Mouse (Mus musculus): ENCODE measurements around the gene B430218F22Rik.

Gene B430218F22Rik

DNA sequence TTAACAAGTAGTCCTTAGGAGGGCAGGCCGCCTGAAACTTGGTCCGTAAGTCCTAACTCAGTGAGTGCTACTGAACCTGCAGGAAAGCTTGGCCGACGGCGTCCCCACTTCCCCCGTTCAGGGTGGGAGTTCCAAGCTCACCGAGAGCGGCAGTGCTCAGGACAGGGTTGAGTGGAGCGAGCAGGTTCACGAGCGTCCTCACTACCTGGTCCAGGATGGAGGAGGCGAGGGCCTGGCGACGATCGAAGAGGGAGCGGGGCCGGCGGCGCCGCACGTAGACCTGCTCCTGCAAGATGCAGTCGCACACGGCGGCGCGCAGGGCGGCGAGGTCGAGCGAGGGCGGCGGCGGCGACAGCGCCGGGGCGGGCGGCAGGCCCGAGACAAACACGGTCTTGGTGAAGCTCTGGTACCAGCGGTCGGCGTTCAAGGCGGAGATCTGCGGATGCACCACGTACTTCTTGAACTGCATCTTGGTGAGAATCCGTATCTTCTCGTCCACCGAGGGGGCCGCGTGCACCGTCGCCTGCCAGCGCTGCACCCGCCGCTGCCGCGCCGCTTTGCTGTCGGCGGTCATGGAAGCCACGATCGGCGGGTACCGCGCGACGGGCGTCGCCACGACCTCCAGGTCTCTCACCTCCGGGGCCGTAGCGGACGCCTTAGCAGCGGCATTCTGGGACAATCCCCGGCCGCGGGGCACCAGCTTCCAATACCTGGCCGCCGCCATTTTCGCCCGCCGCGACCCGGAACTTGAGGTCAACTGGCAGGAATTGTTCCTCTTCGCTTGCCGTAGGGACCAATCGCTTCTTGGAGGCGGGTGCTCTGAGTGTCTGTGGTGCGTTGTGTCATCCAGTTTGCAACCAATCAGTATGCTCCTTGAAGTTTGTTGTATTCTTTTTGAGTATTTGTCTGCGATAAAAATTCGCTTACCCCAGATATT lies at the start of gene B430218F22Rik, which contains the start of gene Mrps30:
TSS of gene B430218F22Rik (plus strand) at position 120 of the 937 bp plus-strand sequence.
TSS of gene Mrps30 (minus strand) at position 742 of the 937 bp plus-strand sequence.
- under 1% methylated on average over 93 of the region's 93 CpGs for WGBS

- 15% methylated on average over 10 of the region's 10 CpGs for WGBS
Measured at GRCm38 (mm10) chr13:118350257-118350656, 36.2 kb upstream of the B430218F22Rik start.

- whole genome bisulfite sequencing: 88% methylated on average over 10 of the region's 10 CpGs
Measured at GRCm38 (mm10) chr13:118350870-118351269, 35.6 kb upstream of the B430218F22Rik start.

DNA sequence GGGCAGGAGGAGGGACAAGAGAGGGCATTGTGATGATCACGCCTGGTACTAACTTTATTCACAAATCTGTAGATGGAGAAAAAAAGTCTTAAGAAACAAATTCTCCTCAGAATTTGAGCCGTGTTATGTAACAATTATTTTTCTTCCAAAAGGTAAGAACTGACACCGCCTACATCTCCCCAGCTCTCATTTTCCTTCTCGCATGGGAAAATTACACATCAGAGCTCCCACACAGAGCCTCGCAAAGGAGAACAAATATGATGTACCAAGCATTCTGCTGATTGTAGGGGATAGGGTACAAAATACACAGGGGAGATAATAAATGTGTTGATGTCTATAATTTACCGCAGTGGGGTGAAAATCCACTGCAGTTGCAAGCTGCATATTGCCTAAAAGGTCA lies 23.1 kb upstream of the B430218F22Rik start:
- 55% methylated on average over 6 of the region's 6 CpGs for WGBS

- WGBS: 81% methylated on average over 1 of the region's 1 CpGs
Measured at GRCm38 (mm10) chr13:118365774-118366173, 20.7 kb upstream of the B430218F22Rik start.

GRCm38 (mm10) chr13:118372871-118373270 lies 13.6 kb upstream of the B430218F22Rik start:
- 63% methylated on average over 4 of the region's 4 CpGs for WGBS

- 54% methylated on average over 1 of the region's 1 CpGs for WGBS
Measured at GRCm38 (mm10) chr13:118379155-118379554, 7.3 kb upstream of the B430218F22Rik start.

DNA sequence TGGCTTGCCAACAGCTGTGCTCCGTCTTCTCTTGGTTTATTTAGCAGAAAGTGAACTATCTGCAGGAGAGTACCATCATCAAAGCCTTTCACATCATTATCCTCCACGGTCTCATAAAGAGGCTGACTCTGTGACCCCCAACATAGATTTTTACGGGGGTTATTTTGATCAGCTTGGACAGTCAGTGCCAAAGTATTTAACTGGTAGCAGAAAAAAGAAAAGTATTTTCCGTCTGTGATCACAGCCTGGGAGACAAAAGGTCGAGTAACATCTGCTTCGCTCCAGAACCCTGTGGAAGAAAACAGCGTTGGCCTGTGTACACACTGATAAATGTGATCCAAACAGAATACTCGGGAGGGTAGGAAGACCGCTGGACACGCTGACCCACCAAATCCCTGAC lies 6.0 kb upstream of the B430218F22Rik start:
- 74% methylated on average over 10 of the region's 10 CpGs for WGBS

GRCm38 (mm10) chr13:118387448-118387801 lies 995 bp downstream of the B430218F22Rik start:
- 8% methylated on average over 10 of the region's 10 CpGs for WGBS

GRCm38 (mm10) chr13:118395803-118396202 lies 9.4 kb downstream of the B430218F22Rik start:
- WGBS: 78% methylated on average over 3 of the region's 3 CpGs

DNA sequence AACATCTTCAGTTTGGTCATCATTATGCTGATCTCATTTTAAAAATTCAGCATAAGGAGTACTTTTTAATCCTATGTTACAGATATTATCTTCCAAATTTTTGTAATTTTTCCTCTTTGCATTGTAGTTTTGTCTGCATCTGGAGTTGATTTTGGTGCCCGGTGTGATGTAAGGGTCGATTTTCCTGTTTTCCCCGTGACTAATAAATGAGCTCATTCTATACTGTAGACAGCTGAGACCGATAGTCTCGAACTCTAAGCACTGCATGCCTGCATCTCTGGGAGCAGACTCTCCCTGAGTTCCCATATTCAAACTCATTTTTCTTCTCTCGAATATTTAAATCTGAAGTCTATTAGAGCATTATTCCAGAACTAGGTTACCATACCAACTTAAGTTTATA lies 13.9 kb downstream of the B430218F22Rik start:
- WGBS: 74% methylated on average over 6 of the region's 6 CpGs

GRCm38 (mm10) chr13:118411297-118411992 lies 25.0 kb downstream of the B430218F22Rik start:
- 83% methylated on average over 6 of the region's 6 CpGs for WGBS

DNA sequence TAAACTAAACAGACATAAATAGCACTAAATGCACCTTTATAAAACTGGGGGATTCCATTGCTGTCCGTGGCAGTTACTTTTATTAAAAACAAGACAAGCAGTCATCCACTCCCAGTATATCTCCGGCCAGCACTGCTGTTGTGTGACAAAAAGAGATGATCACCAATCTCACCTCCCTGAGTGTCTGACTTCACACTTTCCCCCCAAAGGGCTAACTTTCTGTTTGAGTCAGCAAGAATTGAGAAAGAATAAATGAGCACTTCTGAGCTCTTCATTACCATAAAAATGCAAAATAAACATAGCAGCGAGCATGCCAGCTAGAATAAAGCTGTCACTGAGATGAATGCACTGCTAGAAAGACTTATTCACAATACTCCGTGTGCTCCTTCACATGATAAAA lies 31.7 kb downstream of the B430218F22Rik start:
- 41% methylated on average over 4 of the region's 4 CpGs for WGBS

DNA sequence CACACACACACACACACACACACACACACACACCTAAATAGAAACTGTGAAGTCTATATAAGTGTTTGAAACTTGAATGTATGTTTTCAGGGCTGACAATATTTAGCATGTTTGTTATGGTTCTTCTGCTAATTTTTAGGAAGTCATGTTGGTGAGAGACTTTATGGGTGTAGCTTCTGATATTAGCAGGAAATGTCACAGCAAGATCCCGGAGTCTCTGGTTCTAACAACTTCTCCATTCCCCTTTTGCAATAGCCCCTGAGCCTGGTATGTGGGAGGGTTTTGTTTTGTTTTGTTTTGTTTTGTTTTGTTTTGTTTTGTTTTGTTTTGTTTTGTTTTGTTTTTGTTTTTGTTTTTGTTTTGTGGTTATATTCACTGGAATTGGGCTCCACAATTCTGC lies 34.0 kb downstream of the B430218F22Rik start:
- 68% methylated on average over 1 of the region's 1 CpGs for WGBS

- WGBS: 77% methylated on average over 1 of the region's 1 CpGs
Measured at GRCm38 (mm10) chr13:118420847-118421246, 34.4 kb downstream of the B430218F22Rik start.

All from cerebral cortex, adult 2 months (tissue).